Mouse (Mus musculus): ENCODE results near the gene Cd84.

DNA sequence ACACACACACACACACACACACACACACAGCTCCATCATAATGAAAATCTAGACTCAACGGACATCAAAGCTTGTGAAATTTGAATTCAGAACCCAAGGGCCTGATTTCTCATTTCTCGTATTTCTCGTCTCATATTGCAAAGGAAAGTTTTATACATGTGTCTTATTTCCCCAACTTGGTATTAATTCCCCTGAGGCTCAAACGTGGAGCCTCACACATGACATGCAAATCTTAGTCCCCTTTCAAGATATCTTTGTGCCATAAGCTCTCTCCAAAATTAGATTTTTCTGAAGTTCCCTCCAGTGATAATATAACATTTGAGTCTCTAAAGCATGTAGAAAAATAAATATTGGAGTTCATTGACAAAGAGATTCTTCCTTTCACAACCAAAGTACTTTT lies 9.3 kb downstream of the Cd84 start:
- TF ChIP-seq CTCF (IDR thresholded peaks at IDR 0.05; ENCODE audit: borderline replicate concordance, insufficient read depth, low read depth, low read length) (no peak), POLR2A (IDR thresholded peaks at IDR 0.05; ENCODE audit: borderline replicate concordance, insufficient read depth, low read length) (no peak)

All from cerebellum, adult 2 months (tissue).